Mouse (Mus musculus): ENCODE data around the gene Hoxd1. TPM values are rescaled to one million over a fixed set of nuclear protein-coding genes. Genes with fewer than 3 reads are reported as not detected.

Gene Hoxd1
- total RNA-seq, 2 experiments from 2014 or later: not detected

DNA sequence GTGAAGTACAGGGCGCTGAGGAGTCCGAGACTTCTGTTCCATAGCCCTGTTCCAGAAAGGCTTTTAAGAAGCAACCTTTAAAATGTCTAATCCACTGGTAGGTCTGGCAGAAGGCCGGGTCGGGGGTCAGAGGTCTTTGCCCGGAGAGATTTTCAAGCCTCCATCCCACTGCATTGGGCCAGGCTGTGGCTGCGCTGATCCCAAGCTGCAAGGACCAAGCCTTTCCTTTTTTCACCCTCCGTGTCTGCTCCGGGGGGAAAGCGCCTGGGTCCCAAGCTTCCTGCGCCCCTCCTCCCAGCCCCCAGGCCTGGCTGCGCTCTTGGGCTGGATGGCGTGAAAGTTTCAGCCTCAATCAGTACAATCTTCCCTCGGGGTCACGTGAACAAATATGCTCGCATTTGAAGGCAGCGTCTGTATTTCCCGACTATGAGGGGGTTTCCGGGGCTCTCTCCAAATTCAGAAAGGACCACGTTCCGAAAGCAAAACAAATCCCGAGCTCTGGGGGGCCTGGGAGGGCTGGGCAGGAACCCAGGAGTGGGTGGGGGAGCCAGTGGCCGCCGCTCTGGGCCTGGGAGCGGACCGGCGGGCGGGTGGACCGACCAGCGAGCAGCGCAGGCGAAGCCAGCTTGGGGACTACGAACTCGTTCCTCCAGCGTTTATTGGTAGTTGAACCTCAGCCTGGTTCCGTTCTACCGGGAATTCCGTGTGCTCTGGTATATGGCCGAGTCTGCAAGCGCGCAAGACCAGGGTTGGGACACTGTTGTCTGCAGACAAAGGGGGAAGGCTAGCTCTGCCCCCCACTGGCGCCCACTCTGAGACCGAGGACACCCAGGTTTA, 26.7 kb upstream of the Hoxd1 start:
- intact Hi-C loops (cut with DNase I): no loop called here
- DNase-seq: no peak
- Histone ChIP-seq H3K4me3 (peak overlapping the region; percentile 58), H3K27ac (no peak overlapping the region)
- TF ChIP-seq CTCF (IDR thresholded peaks at IDR 0.05): no peak

DNA sequence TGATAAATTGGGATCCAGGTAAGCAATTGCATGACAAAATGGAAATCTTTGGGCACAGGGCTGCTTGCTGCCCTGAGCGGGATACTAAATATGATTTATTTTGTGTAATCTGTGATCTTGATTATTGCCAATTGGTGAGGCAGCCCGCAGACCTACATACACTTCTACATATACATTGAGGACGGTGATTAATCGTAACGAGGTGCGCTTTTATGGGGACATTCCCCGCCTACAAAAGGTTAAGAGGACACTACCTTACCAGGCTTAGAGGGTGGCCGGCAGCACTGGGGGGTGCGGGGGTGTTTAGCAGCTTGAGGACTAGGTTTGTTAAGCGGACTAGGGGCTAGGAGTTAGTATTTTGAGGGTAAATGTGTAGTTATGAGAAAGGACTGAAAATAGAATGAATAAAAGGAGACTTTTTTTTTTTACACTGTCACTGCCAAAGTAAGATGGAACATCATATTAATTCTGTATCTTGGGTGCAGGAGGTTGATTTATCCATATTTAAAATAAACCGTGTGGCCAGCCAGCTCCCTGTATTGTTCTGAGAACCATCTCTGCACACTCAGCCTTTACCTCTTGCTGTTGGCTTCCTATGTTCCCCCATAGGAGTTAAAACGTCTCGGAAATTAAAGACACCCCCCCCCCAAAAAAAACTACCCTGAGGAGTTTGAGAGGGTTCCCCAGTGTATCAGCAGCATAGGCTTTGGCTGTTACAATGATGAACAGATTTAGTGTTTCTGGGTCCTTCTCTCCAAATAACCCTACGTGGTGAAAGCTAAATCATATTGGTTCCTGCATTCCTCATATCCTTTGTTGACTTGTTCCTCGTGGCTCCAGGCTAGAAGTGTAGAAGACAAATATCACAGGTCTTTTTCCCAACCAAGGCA, 25.8 kb upstream of the Hoxd1 start:
- no peak for TF ChIP-seq CTCF (IDR thresholded peaks at IDR 0.05)
- Histone ChIP-seq H3K4me3 (no peak overlapping the region), H3K27ac (no peak overlapping the region)
- no peak for DNase-seq
- intact Hi-C loops (cut with DNase I): no loop called here

DNA sequence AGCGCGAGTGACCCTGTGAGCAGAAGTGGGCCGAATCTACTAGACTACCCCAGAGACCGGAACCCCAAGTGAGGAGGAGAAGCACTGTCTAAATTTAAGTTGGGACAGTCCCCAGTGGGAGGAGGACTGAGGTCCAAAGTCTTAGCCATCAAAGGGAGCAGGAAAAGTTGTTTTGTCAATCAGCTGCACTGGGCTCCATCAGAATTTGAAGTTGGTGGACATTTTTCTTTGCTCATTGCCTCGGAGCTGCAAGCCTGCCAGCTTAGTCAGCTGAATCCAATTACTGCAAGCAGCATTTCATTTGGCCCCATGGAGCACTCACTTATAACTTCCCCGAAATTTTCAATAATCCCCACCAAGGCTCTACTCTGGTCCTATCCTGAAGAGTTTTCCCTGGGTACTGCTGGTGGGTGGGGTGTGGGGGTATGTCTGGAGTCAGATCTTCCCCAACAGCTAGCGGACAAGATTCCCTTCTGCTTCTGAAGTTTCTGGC, 25.2 kb upstream of the Hoxd1 start:
- Histone ChIP-seq H3K27ac (no peak overlapping the region), H3K4me3 (no peak overlapping the region)
- DNase-seq: no peak
- TF ChIP-seq CTCF (IDR thresholded peaks at IDR 0.05): no peak
- intact Hi-C loops (cut with DNase I): no loop called here

GRCm38 (mm10) chr2:74738623-74739475, 23.9 kb upstream of the Hoxd1 start:
- intact Hi-C loops (cut with DNase I): no loop called here
- DNase-seq: no peak
- no peak overlapping the region for H3K4me3 ChIP-seq
- no peak overlapping the region for H3K27ac ChIP-seq
- no peak for TF ChIP-seq CTCF (IDR thresholded peaks at IDR 0.05)

DNA sequence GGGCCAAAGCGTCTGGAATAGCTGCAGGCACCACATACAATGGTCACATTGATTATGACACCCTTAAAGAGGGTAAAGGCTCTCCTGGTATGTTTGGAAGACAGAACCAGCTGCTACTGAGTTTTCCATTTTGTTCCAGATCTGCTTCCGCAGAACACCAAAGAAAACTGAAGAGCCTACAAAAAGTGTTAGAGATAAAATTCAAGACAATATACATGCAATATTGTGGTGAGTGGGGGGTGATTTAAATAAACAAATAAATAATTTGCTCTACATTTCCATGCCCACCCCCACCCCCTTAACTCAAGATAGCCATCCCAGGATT, 23.3 kb upstream of the Hoxd1 start:
- TF ChIP-seq CTCF (IDR thresholded peaks at IDR 0.05): no peak
- intact Hi-C loops (cut with DNase I): no loop called here
- no peak for DNase-seq
- Histone ChIP-seq H3K27ac (no peak overlapping the region), H3K4me3 (no peak overlapping the region)

DNA sequence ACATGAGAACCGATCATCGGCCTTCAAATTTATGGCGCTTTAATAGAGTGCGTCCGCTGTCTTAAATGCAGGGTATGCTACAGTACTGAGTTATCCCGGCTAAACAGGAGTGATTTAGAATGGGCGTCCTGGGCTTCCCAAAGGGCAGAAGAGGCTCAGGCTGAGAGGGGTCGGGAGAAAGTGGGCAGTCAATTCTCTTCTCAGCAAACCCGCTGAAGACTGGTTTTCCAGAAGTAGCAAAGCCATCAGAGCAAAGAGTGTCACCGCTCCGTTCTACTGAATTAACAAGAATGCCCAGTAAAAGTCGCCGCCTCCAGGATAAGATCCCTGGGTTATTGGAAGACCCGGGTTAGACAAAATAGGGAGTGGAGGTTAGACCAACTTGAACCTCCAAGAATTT, 22.9 kb upstream of the Hoxd1 start:
- no peak overlapping the region; the same call in 1 of the 2 replicates for H3K27ac ChIP-seq
- no peak for DNase-seq
- intact Hi-C loops (cut with DNase I): no loop called here
- no peak for TF ChIP-seq CTCF (IDR thresholded peaks at IDR 0.05)
- peak overlapping the region; percentile 68 for H3K4me3 ChIP-seq

DNA sequence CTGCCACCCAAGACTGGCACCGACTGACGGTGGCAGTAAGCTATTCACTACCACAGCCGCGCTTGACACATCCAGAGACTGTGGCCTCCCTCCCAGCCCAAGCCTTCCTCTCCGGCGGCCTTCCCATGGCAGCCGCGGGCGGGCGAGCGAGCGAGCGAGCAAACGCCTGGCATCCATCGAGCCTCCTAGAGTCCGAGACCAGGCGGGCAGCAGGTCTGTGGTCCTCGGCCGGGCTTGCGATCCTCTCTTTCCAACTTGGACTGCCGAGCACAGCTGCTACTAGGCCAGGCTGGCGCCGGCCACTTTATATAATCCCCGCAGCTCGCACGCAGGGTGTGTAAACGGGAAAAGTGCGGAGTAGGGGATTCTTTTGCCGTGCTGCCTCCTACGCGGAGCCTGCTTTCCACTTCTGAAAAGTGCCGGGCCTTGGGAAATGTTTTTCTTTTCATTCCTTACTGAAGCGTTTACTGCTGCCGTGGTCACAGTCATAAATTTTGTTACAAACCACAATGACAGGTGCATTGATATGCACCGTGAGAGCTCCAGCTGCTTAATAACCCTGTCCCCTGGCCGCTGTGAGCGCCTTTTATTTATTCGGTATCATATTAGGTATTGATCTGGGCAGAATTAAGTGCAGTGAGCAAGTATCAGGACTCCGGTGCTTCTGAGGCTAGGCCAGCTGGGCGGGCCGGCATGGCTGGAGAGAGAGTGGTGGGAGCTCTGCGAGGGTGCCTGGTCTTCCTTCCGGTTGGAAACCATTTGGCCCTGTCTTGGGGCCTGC, 22.3 kb upstream of the Hoxd1 start:
- intact Hi-C loops (cut with DNase I): no loop called here
- Histone ChIP-seq H3K27ac (peak overlapping the region; percentile 38; the same call in 1 of the 2 replicates), H3K4me3 (peak overlapping the region; percentile 68)
- TF ChIP-seq CTCF (IDR thresholded peaks at IDR 0.05): no peak
- peak; percentile 56 for DNase-seq

DNA sequence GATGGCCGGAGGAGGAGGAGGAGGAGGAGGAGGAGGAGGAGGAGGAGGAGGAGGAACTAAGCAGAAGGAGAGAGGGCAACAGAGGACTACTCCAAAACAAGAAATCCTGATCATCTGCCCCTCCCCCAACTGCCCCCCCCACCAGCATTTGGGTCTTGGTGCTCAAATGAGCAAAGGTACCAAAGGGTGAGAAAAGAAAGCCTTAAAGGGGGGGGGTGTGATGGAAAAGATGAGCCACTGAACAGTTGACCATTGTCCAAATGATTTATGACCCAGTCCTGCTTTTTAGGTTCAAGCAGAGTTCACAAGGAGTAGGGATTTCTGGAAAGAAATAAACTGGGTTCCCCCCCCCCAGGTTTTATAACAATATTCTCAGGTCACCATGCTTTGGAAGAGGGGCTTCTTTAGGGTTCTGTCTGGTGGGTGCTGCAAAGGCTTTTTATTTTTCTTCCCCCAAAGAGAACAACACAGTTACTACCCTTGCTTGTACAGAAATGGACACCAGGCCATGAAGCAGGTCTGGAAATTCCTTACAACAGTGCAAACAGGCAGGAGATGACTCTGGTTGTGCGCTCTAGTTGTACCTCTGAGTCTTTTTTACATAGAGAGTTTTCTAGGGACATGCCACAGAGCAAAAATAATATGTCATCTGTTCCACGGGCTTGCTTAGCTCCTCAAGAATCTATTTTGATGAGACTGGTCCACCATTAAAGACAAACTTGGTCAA, 21.4 kb upstream of the Hoxd1 start:
- Histone ChIP-seq H3K4me3 (no peak overlapping the region), H3K27ac (no peak overlapping the region)
- no peak for DNase-seq
- no peak for TF ChIP-seq CTCF (IDR thresholded peaks at IDR 0.05)
- intact Hi-C loops (cut with DNase I): no loop called here

DNA sequence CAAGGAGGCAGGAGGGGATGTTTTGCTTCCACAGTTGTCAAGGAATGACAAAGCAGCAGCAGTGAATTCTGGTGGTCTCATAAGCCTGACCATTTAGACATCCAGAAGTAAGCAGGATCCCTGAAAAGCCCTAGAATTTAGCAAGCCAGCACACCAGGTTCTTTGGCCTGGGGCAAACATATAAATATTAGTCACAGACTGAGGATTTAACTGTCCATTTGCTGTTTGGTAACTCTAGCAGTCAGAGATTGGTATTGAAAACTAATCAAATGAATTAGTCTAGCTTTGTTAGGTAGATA, 20.9 kb upstream of the Hoxd1 start:
- H3K27ac ChIP-seq: no peak overlapping the region
- intact Hi-C loops (cut with DNase I): no loop called here
- DNase-seq: no peak
- no peak overlapping the region for H3K4me3 ChIP-seq
- TF ChIP-seq CTCF (IDR thresholded peaks at IDR 0.05): no peak

GRCm38 (mm10) chr2:74745540-74746297, 17.1 kb upstream of the Hoxd1 start:
- no peak for TF ChIP-seq CTCF (IDR thresholded peaks at IDR 0.05)
- intact Hi-C loops (cut with DNase I): no loop called here
- no peak overlapping the region for H3K4me3 ChIP-seq
- DNase-seq: no peak
- H3K27ac ChIP-seq: no peak overlapping the region

All from gastrocnemius, adult 2 months (tissue).